Mouse (Mus musculus): ENCODE results near the gene Apol7c.
"Not testable (repeated sequence)": the region's sequence is repeated elsewhere in the genome, so short reads cannot be mapped to it uniquely, and the experiment has no call there.

Apol7c gene

DNA sequence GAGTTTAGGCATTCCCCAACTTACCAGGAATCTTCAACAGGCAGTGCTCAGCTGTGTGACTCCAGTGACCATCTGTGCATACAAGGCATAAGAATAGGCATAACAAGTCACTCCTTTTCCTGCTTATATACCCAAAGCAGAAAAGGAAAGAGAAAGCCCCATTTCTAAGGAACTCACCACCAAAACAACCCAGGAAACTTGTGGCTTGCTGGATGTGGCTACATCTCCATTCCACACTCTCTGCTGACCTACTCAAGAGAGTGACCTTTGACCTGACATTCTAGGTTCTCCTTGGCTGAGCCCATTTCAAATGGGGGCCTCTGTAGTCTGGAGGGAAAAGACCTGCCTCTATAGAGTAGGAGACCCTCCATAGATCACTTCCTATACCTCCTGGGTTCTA lies at the start of gene Apol7c:
TSS of gene Apol7c (minus strand) at position 101 of the 400 bp plus-strand sequence.
- DNase-seq, result no peak

DNA sequence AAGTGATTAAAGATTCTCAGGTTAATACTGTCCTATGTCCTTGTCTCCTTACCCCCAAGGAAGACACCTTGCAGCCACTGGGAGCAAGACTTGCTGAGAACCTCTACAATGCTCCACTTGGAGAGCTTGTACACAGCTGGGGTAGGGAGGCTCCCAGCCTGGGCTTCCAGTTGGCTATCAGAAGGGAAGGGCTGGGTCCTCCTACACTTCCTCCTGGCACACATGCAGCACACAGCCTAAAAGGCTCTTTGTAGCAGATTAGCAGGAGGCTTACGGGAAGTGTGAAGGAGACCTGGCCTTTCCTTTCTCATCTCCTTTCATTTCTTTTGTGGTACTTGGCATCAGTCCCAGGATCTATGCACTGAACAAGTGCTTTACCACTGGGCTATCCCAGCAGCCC lies 48.6 kb upstream of the Apol7c start:
- DNase-seq, result no peak

- no peak for DNase-seq
Observed at GRCm38 (mm10) chr15:77579311-77579710, 46.2 kb upstream of the Apol7c start.

GRCm38 (mm10) chr15:77578801-77579200 lies 45.7 kb upstream of the Apol7c start:
- DNase-seq, result no peak

DNA sequence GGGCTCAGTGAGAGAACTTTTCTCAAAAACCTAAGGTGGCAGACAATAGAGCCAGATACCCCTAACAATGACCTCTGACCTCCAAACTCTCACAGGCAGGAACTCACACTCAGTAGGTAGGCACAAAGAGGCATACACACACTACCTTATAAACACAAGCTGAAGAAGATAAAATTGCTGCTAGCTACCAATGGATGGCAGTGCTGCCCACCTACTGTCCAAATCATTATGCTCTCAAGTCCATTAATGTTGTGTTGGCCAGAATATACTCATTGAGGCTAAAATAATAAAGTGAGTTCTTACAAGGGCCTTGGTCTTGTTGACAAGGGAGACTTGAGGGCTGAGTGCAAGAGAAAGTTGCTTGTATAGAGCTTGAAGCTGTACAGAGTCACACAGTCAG lies 30.1 kb upstream of the Apol7c start:
- no peak for DNase-seq

- DNase-seq, result no peak
Observed at GRCm38 (mm10) chr15:77561792-77562191, 28.7 kb upstream of the Apol7c start, which contains the start of gene 1700025B11Rik. 1700025B11Rik (minus strand) TSS chr15:77561892.

DNA sequence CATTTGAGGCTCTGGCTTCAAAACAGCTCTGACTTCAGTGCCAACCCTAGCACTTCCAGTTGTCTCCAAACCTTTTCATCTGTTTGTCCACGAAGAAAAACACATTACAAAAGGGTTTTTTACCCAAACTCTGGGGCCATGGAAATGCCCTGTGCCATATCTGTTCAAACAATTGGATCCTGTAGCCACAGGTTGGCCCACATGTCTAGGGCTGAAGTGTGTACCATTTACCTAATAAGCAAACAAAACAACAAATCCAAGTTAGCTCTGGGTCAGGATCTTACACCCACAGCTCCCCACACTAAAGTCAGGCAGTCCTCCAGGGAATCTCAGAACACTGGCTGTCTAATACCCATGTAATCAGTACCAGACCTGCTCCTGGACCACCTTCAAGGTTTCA lies 6.1 kb upstream of the Apol7c start:
- not testable (repeated sequence) for DNase-seq

- peak; percentile 61 for DNase-seq
Observed at GRCm38 (mm10) chr15:77523186-77523843, 9.8 kb downstream of the Apol7c start.

DNA sequence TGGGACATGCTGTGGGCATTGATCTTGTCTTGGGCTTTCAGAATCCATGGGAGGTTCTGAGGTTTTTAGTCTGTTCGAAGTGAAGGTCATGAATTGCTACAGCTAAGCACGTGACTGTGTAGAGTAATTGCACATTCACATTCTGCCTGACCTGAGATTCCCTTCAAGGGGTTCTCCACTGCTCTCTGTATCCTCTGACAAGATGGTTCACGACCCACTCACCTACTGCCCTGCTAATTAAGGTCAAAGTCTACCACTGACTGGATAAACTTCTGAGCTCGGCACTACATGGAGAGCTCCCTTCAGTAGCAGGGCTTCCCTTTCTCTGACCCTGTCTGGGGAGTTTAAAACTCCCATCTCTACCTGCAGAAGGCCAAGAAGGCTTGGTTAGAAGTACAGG lies 12.5 kb downstream of the Apol7c start:
- DNase-seq, result not testable (repeated sequence)

DNA sequence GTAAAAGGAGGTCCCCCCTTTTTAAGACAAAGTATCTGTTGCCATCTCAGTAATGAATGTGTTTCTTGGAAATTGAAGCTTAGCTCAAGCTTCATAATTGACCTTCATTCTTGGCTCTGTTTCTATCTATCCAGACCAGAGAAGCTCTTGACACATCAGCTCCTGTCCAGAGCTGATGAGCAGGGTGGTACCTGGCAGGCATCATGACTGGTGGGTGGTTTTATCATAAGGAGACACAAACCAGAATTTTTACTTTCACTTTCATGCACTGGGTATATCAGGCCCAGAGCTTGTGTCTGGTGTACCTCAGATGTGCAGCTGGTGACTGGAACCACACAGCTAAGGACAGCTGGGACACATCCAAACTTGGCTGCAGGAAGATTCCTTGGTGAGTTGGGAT lies 25.1 kb downstream of the Apol7c start, which contains the start of gene Apol11a:
TSS of gene Apol11a (plus strand) at position 306 of the 400 bp plus-strand sequence.
- not testable (repeated sequence) for DNase-seq

- not testable (repeated sequence) for DNase-seq
Observed at GRCm38 (mm10) chr15:77494694-77495093, 38.4 kb downstream of the Apol7c start.

DNA sequence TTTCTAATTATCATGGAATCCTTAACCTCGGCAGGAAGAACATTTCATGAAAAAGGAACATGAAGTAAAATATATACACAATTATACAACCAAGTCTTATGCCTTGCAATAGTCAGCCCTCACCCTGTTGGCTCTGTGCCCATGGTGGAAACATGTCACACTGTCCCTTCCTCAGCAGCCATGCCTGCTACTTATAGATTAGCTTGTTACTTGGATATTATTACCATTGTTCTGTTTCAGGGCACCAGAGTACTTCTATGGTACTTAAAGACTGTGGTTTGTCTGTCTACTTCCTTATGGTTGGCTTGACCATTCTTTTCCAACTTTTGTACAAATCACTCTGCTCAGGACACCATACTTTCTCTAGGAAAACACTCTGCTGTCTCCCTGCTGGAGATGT lies 39.9 kb downstream of the Apol7c start:
- DNase-seq, result not testable (repeated sequence)

- no peak for DNase-seq
Observed at GRCm38 (mm10) chr15:77482140-77482794, 50.8 kb downstream of the Apol7c start.

GRCm38 (mm10) chr15:77476693-77477092 lies 56.4 kb downstream of the Apol7c start, which contains the start of gene Apol10a:
Apol10a (plus strand) TSS chr15:77477047.
- DNase-seq, result not testable (repeated sequence)

Measured in right cerebral cortex, postnatal 4 days (tissue).